Mouse (Mus musculus) limb, embryonic 11.5 days (tissue): ENCODE measurements around the gene Wscd2. TPM values are rescaled to one million over a fixed set of nuclear protein-coding genes. Genes with fewer than 3 reads are reported as not detected.

Experiments used
- ATAC-seq: fragments of 200-750 bp; cut with Nextera tagmentation; 2 replicates; pipeline ENCODE4 v1.8.0; 2017; ENCODE audit warnings: low read depth; ENCODE audit not compliant: insufficient number of reproducible peaks, low FRiP score, low TSS enrichment
- DNase-seq: peaks from one replicate; pipeline ENCODE4 v3.0.0-alpha.2; 2015; ENCODE audit warnings: low spot score
- H3K27ac ChIP-seq: fragments of 300-500 bp; sonication (generic); replicated peaks from 2 replicates; pipeline ENCODE4 v1.5.1; 2014; ENCODE audit warnings: low read depth, mild to moderate bottlenecking, low read length
- H3K27me3 ChIP-seq: fragments of 300-500 bp; sonication (generic); 2 replicates; pipeline ENCODE4 v1.6.1; 2014; ENCODE audit warnings: mild to moderate bottlenecking, low read length, mixed read lengths; ENCODE audit not compliant: control insufficient read depth, insufficient read depth
- H3K36me3 ChIP-seq: fragments of 300-500 bp; sonication (generic); 2 replicates; pipeline ENCODE4 v1.6.1; 2014; ENCODE audit warnings: mild to moderate bottlenecking, low read length, moderate library complexity, mixed read lengths; ENCODE audit not compliant: control insufficient read depth, insufficient read depth
- H3K4me1 ChIP-seq: fragments of 300-500 bp; sonication (generic); 2 replicates; pipeline ENCODE4 v1.6.1; 2014; ENCODE audit warnings: low read length, mixed read lengths; ENCODE audit not compliant: control insufficient read depth, insufficient read depth
- H3K4me2 ChIP-seq: fragments of 300-500 bp; sonication (generic); 2 replicates; pipeline ENCODE4 v1.6.1; 2014; ENCODE audit warnings: low read depth, mild to moderate bottlenecking, moderate library complexity; ENCODE audit not compliant: severe bottlenecking
- H3K4me3 ChIP-seq: fragments of 300-500 bp; sonication (generic); 2 replicates; pipeline ENCODE4 v1.5.1; 2014; ENCODE audit warnings: low read depth, low read length
- H3K9ac ChIP-seq: fragments of 300-500 bp; sonication (generic); 2 replicates; pipeline ENCODE4 v1.6.1; 2014; ENCODE audit warnings: mild to moderate bottlenecking, low read length
- H3K9me3 ChIP-seq: fragments of 300-500 bp; sonication (generic); 2 replicates; pipeline ENCODE4 v1.6.1; 2016; ENCODE audit warnings: low read length; ENCODE audit not compliant: control insufficient read depth
- WGBS: fragments of 180-500 bp; shearing (Covaris S2); extraction: QIAGEN DNeasy Blood & Tissue Kit; methylation state at CpG from one replicate; pipeline ENCODE4 v1.1.7; 2014; 5-methylcytosine and 5-hydroxymethylcytosine counted together
- polyA plus RNA-seq: library from polyadenylated mRNA; unstranded; fragments of >200 nt; fragmentation: Nextera tagmentation; extraction: Ambion mirVana; gene quantifications from 2 replicates; pipeline ENCODE4 v1.2.1, GENCODE M21; 2014

The Wscd2 gene
- polyA plus RNA-seq, 1 experiment from 2014 or later, result 2.0 TPM

- no peaks in the 10 kb centered on the region for H3K27me3 ChIP-seq
- H3K9me3 ChIP-seq, result no peaks in the 10 kb centered on the region
- DNase-seq, result no peak
- H3K4me3 ChIP-seq, result no peak overlapping the region
- no peak overlapping the region for H3K27ac ChIP-seq
- H3K4me1 ChIP-seq, result peaks cover 28% of the 10 kb centered on the region
- 89% methylated on average over 12 of the region's 12 CpGs for WGBS
- no peaks in the 10 kb centered on the region for H3K36me3 ChIP-seq
- ATAC-seq, result no peak
- H3K4me2 ChIP-seq, result no peak overlapping the region
- H3K9ac ChIP-seq, result no peak overlapping the region
Measured at GRCm38 (mm10) chr5:113638055-113638454, 147.9 kb downstream of the Wscd2 start.

DNA sequence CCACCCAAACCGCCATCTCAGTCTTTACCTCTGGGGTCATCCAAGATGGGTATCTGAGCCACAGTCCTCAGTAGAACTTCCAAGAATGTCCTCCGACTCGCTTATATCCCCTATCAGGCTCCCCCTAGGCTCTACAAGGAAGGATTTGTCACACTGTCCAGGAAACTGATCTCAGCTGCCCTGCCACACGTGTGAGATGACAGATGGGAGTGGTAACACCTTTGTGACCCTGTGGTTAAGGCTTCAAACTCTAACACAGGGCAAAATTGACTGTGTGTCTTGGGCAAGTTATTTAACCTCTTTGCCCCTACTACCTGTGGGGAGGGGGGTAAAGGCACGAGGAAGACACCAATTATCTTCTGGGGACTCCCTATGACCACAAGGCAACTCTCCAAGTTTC lies 149.0 kb downstream of the Wscd2 start:
- Histone ChIP-seq H3K9me3 (no peaks in the 10 kb centered on the region), H3K4me2 (no peak overlapping the region), H3K36me3 (no peaks in the 10 kb centered on the region), H3K9ac (no peak overlapping the region), H3K27me3 (no peaks in the 10 kb centered on the region), H3K27ac (no peak overlapping the region), H3K4me1 (peaks cover 22% of the 10 kb centered on the region), H3K4me3 (no peak overlapping the region)
- DNase-seq (no peak), ATAC-seq (no peak)
- WGBS, result 70% methylated on average over 5 of the region's 5 CpGs

Other genes starting within 250 kb of the Wscd2 start
- 7.7 and 9.1 TPM in 2 replicates for gene Sgsm1, start 179.5 kb upstream of the Wscd2 start, polyA plus RNA-seq
- not detected in 2 replicates for gene Aym1, start 133.0 kb upstream of the Wscd2 start, polyA plus RNA-seq
- gene Cmklr1, start 160.1 kb downstream of the Wscd2 start, polyA plus RNA-seq, result 2.4 and 2.7 TPM in 2 replicates
- not detected in 2 replicates for gene 1700069L16Rik, start 234.4 kb downstream of the Wscd2 start, polyA plus RNA-seq
- gene Ficd, start 245.5 kb downstream of the Wscd2 start, polyA plus RNA-seq, result 3.5 and 3.7 TPM in 2 replicates